Mouse (Mus musculus) G1E (cell line): ENCODE data around the gene Rnf130. TPM values are rescaled to one million over a fixed set of nuclear protein-coding genes. Genes with fewer than 3 reads are reported as not detected.

Experiments
- ATAC-seq: 2 replicates; pipeline ENCODE4 v1.8.0; 2016; ENCODE audit warnings: mild to moderate bottlenecking; ENCODE audit not compliant: insufficient number of reproducible peaks, poor library complexity, low FRiP score, severe bottlenecking; ENCODE audit errors: extremely low read depth
- DNase-seq: peaks from one replicate; pipeline ENCODE4 v3.0.0; 2012; ENCODE audit warnings: low spot score
- H3K27me3 ChIP-seq: 2 replicates; pipeline ENCODE4 v1.6.1; 2012; ENCODE audit warnings: mild to moderate bottlenecking, low read length, inconsistent platforms; ENCODE audit not compliant: insufficient read depth
- H3K36me3 ChIP-seq: replicated peaks from 2 replicates; pipeline ENCODE3; 2012; ENCODE audit warnings: mild to moderate bottlenecking, inconsistent platforms
- H3K4me1 ChIP-seq: 2 replicates; pipeline ENCODE4 v1.6.1; 2012; ENCODE audit warnings: low read depth, low read length, inconsistent platforms, mixed read lengths; ENCODE audit not compliant: insufficient read depth
- H3K4me3 ChIP-seq: 2 replicates; pipeline ENCODE4 v1.5.1; 2012; ENCODE audit warnings: low read depth, mild to moderate bottlenecking, inconsistent platforms, low read length, moderate library complexity, mixed read lengths
- H3K9me3 ChIP-seq: replicated peaks from 2 replicates; pipeline ENCODE4 v1.6.1; 2012; ENCODE audit warnings: inconsistent platforms
- CTCF ChIP-seq: IDR thresholded peaks from 2 replicates; pipeline ENCODE4 v1.5.1; 2012; ENCODE audit warnings: low read depth, low read length, inconsistent platforms, mixed read lengths
- GATA1 ChIP-seq: IDR thresholded peaks from 2 replicates; pipeline ENCODE4 v1.6.1; 2012; ENCODE audit warnings: borderline replicate concordance, low read length, inconsistent platforms, mixed read lengths
- GATA2 ChIP-seq: IDR thresholded peaks from 2 replicates; pipeline ENCODE4 v1.6.1; 2012; ENCODE audit warnings: low read depth, low read length, inconsistent platforms, borderline replicate concordance
- POLR2AphosphoS5 ChIP-seq: IDR thresholded peaks from 2 replicates; pipeline ENCODE4 v1.6.1; 2012; ENCODE audit warnings: low read depth, low read length, inconsistent platforms; ENCODE audit not compliant: insufficient replicate concordance
- TAL1 ChIP-seq: conservative IDR thresholded peaks from 2 replicates; pipeline ENCODE4 v1.6.1; 2012; ENCODE audit warnings: low read depth, low read length, inconsistent platforms, mixed read lengths
- polyA plus RNA-seq: library from polyadenylated mRNA; stranded (reverse); fragments of >175 nt; gene quantifications from 2 replicates; pipeline ENCODE4 v1.2.3, GENCODE M21; 2012
- total RNA-seq, 2 experiments: library from RNA; stranded (forward) in 1 of 2; stranded (reverse) in 1 of 2; fragments of 200-1000 nt in 1 of 2; fragments of >200 nt in 1 of 2; fragmentation: Nextera tagmentation in 1 of 2; gene quantifications; 2 replicates each; pipeline ENCODE4 v1.2.3; 2014 to 2017

The Rnf130 gene
- total and polyA plus RNA-seq, 3 experiments = 80.8 to 225 (median 199) TPM

DNA sequence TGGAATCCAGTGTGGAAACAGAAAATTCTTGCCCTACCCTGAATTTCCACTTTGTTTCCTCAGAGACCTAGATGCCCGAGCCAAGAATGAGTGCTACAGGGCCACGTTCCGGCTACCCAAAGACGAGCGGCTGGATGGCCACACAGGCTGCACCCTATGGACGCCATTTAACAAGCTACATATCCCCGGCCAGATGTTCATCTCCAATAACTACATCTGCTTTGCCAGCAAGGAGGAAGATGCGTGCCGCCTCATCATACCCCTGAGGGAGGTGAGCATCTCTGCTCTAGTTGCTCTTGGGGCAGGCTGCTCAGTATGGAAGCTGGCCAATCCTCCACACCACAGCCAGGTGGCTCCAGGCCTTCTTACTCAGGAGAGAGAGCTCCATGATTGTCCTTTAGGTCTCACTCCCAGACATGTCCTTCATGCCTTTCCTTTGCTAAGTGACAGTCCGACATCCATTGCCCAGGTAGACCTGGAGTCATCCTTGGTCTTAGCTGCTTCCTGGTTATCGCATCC lies 122.9 kb downstream of the Rnf130 start:
- H3K4me1 ChIP-seq = 0 out of 2 replicates have a peak, but pooled peaks cover 3% of the 10 kb centered on the region
- no peaks in the 10 kb centered on the region for H3K27me3 ChIP-seq
- no peak overlapping the region for H3K4me3 ChIP-seq
- ATAC-seq (no peak), DNase-seq (no peak)
- H3K9me3 ChIP-seq = no peaks in the 10 kb centered on the region
- TF ChIP-seq CTCF (no peak), POLR2AphosphoS5 (no peak), TAL1 (no peak), GATA2 (no peak), GATA1 (no peak)
- H3K36me3 ChIP-seq = peaks cover 95% of the 10 kb centered on the region

DNA sequence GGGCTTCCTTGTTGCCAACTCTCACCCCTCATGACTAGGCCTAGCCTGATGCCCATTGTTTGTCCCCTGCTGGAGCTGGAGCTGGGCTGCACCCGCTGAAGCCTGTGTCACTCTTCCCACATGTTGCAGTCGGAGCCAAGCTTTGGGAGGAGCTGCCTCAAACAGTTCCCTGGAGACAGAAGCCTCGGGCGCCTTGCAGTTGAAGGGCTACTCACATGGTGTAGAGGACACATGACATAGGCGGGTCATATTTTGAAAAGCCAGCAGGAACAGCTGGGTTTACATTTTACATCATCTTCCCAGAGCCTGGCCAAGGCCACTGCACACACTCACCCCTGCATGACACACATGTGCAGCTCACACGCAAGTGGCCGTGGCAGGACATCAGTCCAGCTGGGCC lies 124.1 kb downstream of the Rnf130 start:
- H3K36me3 ChIP-seq = peaks cover 96% of the 10 kb centered on the region
- no peaks in the 10 kb centered on the region for H3K27me3 ChIP-seq
- ATAC-seq = no peak

DNA sequence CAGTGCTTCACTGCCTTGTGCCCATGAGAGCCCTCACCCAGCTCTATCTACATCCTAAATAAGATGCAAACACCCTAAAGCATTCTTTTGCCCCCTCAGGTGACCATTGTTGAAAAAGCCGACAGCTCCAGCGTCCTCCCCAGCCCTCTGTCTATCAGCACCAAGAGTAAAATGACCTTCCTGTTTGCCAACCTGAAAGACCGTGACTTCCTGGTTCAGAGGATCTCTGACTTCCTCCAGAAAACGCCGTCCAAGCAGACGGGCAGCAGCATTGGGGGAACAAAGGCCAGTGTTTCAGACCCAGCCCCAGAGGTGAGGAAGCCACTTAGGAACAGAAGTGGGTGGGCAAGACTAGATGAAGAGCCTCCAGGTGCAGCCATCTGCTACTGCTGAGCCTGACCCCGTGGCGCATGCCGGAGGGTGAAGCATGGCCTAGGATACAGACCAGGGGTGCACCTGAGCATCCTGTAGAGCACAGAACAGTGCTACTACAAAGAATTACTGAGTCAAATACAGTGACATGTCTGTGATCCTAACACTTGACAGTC lies 124.5 kb downstream of the Rnf130 start:
- TF ChIP-seq GATA2 (no peak), CTCF (no peak), POLR2AphosphoS5 (no peak), GATA1 (no peak), TAL1 (no peak)
- Histone ChIP-seq H3K36me3 (peaks cover 99% of the 10 kb centered on the region), H3K9me3 (no peaks in the 10 kb centered on the region), H3K27me3 (no peaks in the 10 kb centered on the region), H3K4me3 (no peak overlapping the region), H3K4me1 (0 out of 2 replicates have a peak, but pooled peaks cover 3% of the 10 kb centered on the region)
- no peak for DNase-seq
- no peak for ATAC-seq

More for the DNA sequence above, 124.1 kb downstream of the Rnf130 start:
- Histone ChIP-seq H3K4me1 (0 out of 2 replicates have a peak, but pooled peaks cover 3% of the 10 kb centered on the region), H3K9me3 (no peaks in the 10 kb centered on the region), H3K4me3 (no peak overlapping the region)
- no peak for DNase-seq
- no peak for TF ChIP-seq POLR2AphosphoS5
- TF ChIP-seq GATA2 = no peak
- no peak for TF ChIP-seq GATA1
- TF ChIP-seq CTCF = no peak
- TF ChIP-seq TAL1 = no peak

DNA sequence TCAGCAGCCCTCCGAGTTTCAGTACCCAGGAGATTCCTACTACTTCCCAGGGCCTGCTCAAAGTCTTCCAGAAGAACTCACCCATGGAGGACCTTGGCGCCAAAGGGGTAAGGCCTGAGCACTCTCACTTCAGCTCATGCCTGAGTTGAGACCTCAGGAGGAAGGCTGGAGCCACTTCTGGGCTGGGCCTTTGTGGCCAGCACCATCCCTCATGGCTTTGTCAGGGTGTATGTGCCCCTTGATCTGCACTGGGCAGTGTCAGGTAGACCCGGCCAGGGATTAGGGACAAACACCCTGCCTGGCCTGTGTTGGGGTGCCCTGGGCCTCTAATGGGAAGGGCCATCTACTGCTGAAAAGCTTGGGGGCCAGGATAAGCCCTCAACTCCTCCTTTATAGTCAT lies 126.2 kb downstream of the Rnf130 start:
- Histone ChIP-seq H3K36me3 (peaks cover 96% of the 10 kb centered on the region), H3K9me3 (no peaks in the 10 kb centered on the region)

DNA sequence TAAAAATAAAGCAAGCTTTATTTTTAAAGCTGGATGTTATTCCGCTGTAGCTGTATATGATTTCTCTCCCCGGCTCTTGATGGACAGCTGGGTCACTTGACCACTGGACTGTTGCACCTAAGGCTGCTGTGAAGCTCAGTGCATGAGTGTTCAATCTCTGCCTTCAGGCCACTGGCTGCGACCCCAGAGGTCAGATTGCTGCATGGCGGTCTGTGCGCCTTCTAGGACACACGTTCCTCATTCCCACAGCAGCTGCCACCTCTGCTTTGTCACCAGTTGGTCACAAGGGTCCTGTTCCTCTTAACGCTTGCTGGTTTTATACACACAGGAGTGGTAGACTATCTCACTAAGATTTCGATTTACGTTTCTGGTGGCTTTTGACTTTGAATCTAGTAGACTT lies 129.0 kb downstream of the Rnf130 start:
- no peaks in the 10 kb centered on the region for H3K9me3 ChIP-seq
- no peak overlapping the region for H3K4me3 ChIP-seq
- peaks cover 97% of the 10 kb centered on the region for H3K36me3 ChIP-seq
- TF ChIP-seq TAL1 (no peak), POLR2AphosphoS5 (no peak), GATA1 (no peak), GATA2 (no peak), CTCF (no peak)
- DNase-seq = no peak
- H3K27me3 ChIP-seq = no peaks in the 10 kb centered on the region
- no peaks in the 10 kb centered on the region for H3K4me1 ChIP-seq
- ATAC-seq = no peak

More for the DNA sequence above, 126.2 kb downstream of the Rnf130 start:
- DNase-seq = no peak
- no peaks in the 10 kb centered on the region for H3K4me1 ChIP-seq
- H3K4me3 ChIP-seq = no peak overlapping the region
- no peak for ATAC-seq
- H3K27me3 ChIP-seq = no peaks in the 10 kb centered on the region
- TF ChIP-seq CTCF (no peak), TAL1 (no peak), POLR2AphosphoS5 (no peak), GATA1 (no peak), GATA2 (no peak)

Other genes starting within 250 kb of the Rnf130 start
- gene Gfpt2, start 231.2 kb upstream of the Rnf130 start, total RNA-seq (2014; fragmentation: Nextera tagmentation) = not detected in 2 replicates
- gene Gfpt2, start 231.2 kb upstream of the Rnf130 start, total RNA-seq (2017) = 0.22 and 0.23 TPM in 2 replicates
- not detected in 2 replicates for gene Gfpt2, start 231.2 kb upstream of the Rnf130 start, polyA plus RNA-seq
- 47.9 and 50.8 TPM in 2 replicates for gene Mapk9, start 178.6 kb upstream of the Rnf130 start, total RNA-seq (2014; fragmentation: Nextera tagmentation)
- gene Mapk9, start 178.6 kb upstream of the Rnf130 start, total RNA-seq (2017) = 29.3 and 39.1 TPM in 2 replicates
- 6.5 and 7.8 TPM in 2 replicates for gene Mapk9, start 178.6 kb upstream of the Rnf130 start, polyA plus RNA-seq
- gene Rasgef1c, start 123.5 kb upstream of the Rnf130 start, total RNA-seq (2014; fragmentation: Nextera tagmentation) = not detected in 2 replicates
- 0.05 and 0.06 TPM in 2 replicates for gene Rasgef1c, start 123.5 kb upstream of the Rnf130 start, total RNA-seq (2017)
- not detected in 2 replicates for gene Rasgef1c, start 123.5 kb upstream of the Rnf130 start, polyA plus RNA-seq
- gene Tbc1d9b, start 106.0 kb downstream of the Rnf130 start, total RNA-seq (2014; fragmentation: Nextera tagmentation) = 84.8 and 113 TPM in 2 replicates
- gene Tbc1d9b, start 106.0 kb downstream of the Rnf130 start, total RNA-seq (2017) = 83.1 and 97.7 TPM in 2 replicates
- 84.5 and 137 TPM in 2 replicates for gene Tbc1d9b, start 106.0 kb downstream of the Rnf130 start, polyA plus RNA-seq
- 44.8 and 63.7 TPM in 2 replicates for gene Mrnip, start 149.1 kb downstream of the Rnf130 start, total RNA-seq (2014; fragmentation: Nextera tagmentation)
- gene Mrnip, start 149.1 kb downstream of the Rnf130 start, total RNA-seq (2017) = 17.4 and 17.6 TPM in 2 replicates
- gene Mrnip, start 149.1 kb downstream of the Rnf130 start, polyA plus RNA-seq = 6.5 and 10.6 TPM in 2 replicates
- 118 and 252 TPM in 2 replicates for gene Sqstm1, start 185.5 kb downstream of the Rnf130 start, total RNA-seq (2014; fragmentation: Nextera tagmentation)
- 663 and 687 TPM in 2 replicates for gene Sqstm1, start 185.5 kb downstream of the Rnf130 start, total RNA-seq (2017)
- gene Sqstm1, start 185.5 kb downstream of the Rnf130 start, polyA plus RNA-seq = 134 and 138 TPM in 2 replicates
- 18.4 and 24.2 TPM in 2 replicates for gene Mgat4b, start 185.5 kb downstream of the Rnf130 start, total RNA-seq (2014; fragmentation: Nextera tagmentation)
- gene Mgat4b, start 185.5 kb downstream of the Rnf130 start, total RNA-seq (2017) = 15.6 and 18.3 TPM in 2 replicates
- 106 and 120 TPM in 2 replicates for gene Mgat4b, start 185.5 kb downstream of the Rnf130 start, polyA plus RNA-seq
- gene Ltc4s, start 213.3 kb downstream of the Rnf130 start, total RNA-seq (2014; fragmentation: Nextera tagmentation) = not detected in 2 replicates
- not detected in 2 replicates for gene Ltc4s, start 213.3 kb downstream of the Rnf130 start, total RNA-seq (2017)
- gene Ltc4s, start 213.3 kb downstream of the Rnf130 start, polyA plus RNA-seq = not detected in 2 replicates